Mouse (Mus musculus) fibroblast of lung, adult 2 months (primary cell): ENCODE results near the gene Ndufs2.

ENCODE experiments used
- DNase-seq: peaks from one replicate; pipeline ENCODE4 v3.0.0-alpha.2; 2011; ENCODE audit warnings: low read depth

Gene Ndufs2

GRCm38 (mm10) chr1:171250680-171251593, at the start of gene Ndufs2:
Ndufs2 (minus strand) TSS chr1:171251388.
- no peak for DNase-seq

- DNase-seq = no peak
Measured at GRCm38 (mm10) chr1:171298226-171298625, 47.0 kb upstream of the Ndufs2 start.

GRCm38 (mm10) chr1:171295063-171295402, 43.8 kb upstream of the Ndufs2 start:
- no peak for DNase-seq

- DNase-seq = peak; percentile 82
Measured at GRCm38 (mm10) chr1:171294298-171295062, 43.3 kb upstream of the Ndufs2 start, which contains the start of gene Ufc1. Ufc1 (minus strand) TSS chr1:171295024.

- no peak for DNase-seq
Measured at GRCm38 (mm10) chr1:171293906-171294297, 42.7 kb upstream of the Ndufs2 start.

- no peak for DNase-seq
Measured at GRCm38 (mm10) chr1:171293351-171293750, 42.2 kb upstream of the Ndufs2 start.

- no peak for DNase-seq
Measured at GRCm38 (mm10) chr1:171288328-171288727, 37.1 kb upstream of the Ndufs2 start.

GRCm38 (mm10) chr1:171287136-171288081, 36.2 kb upstream of the Ndufs2 start, which contains the start of gene Usp21:
Usp21 (minus strand) TSS chr1:171287991.
- peak; percentile 70 for DNase-seq

- no peak for DNase-seq
Measured at GRCm38 (mm10) chr1:171286517-171286916, 35.3 kb upstream of the Ndufs2 start.

GRCm38 (mm10) chr1:171285096-171285892, 34.1 kb upstream of the Ndufs2 start:
- no peak for DNase-seq

GRCm38 (mm10) chr1:171284491-171284890, 33.3 kb upstream of the Ndufs2 start:
- DNase-seq = no peak

GRCm38 (mm10) chr1:171283188-171284160, 32.3 kb upstream of the Ndufs2 start:
- DNase-seq = no peak

GRCm38 (mm10) chr1:171282086-171282805, 31.1 kb upstream of the Ndufs2 start:
- no peak for DNase-seq

GRCm38 (mm10) chr1:171281528-171281923, 30.3 kb upstream of the Ndufs2 start:
- no peak for DNase-seq

- DNase-seq = peak; percentile 95
Measured at GRCm38 (mm10) chr1:171280916-171281527, 29.8 kb upstream of the Ndufs2 start, which contains the start of gene Ppox. Ppox (minus strand) TSS chr1:171281186.

GRCm38 (mm10) chr1:171280250-171280915, 29.2 kb upstream of the Ndufs2 start:
- DNase-seq = no peak

GRCm38 (mm10) chr1:171279721-171280120, 28.5 kb upstream of the Ndufs2 start:
- no peak for DNase-seq
